Mouse (Mus musculus): Measurements from ENCODE around the gene Tubb4b.
A peak's percentile ranks its signal among the peaks of the same experiment; 100 is the strongest.

DNA sequence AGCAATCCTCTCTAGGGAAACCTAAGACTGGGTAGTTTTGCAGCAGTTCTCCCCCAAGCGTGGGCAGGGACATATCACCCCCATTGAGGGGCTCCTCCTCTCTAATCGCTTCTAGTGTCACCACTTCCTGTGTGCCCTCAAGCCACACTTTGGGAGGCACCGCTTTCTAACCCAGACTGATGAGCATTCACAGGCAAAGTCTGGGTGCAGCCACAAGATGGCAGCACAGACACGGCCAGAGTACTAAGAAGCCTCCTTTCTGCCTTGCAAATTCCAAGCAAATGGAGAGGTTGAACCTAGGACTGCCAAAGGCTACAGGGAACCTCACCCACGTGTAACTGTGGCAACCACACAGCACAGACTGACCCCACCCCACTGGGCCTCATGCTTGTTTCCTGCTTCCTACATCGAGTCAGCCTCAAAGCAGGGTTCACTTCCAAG is 31.2 kb downstream of the Tubb4b start:
- no peak for TF ChIP-seq POLR2A (IDR thresholded peaks at IDR 0.05; ENCODE audit: borderline replicate concordance, control insufficient read depth, low read depth, low read length)
- peak; percentile 98 for TF ChIP-seq CTCF (IDR thresholded peaks at IDR 0.05; ENCODE audit: control insufficient read depth, insufficient read depth, low read length)
